Mouse (Mus musculus) stomach, postnatal 0 days (tissue): ENCODE data around the gene E2f8. TPM values are rescaled to one million over a fixed set of nuclear protein-coding genes. Genes with fewer than 3 reads are reported as not detected.

Experiments
- ATAC-seq: fragments of 200-750 bp; cut with Nextera tagmentation; 2 replicates; pipeline ENCODE4 v1.8.0; 2017; ENCODE audit not compliant: low FRiP score, low TSS enrichment
- DNase-seq: peaks from one replicate; pipeline ENCODE4 v3.0.0-alpha.2; 2016; ENCODE audit warnings: low spot score
- H3K27ac ChIP-seq: fragments of 300-500 bp; sonication (generic); replicated peaks from 2 replicates; pipeline ENCODE4 v1.5.1; 2014; ENCODE audit warnings: mild to moderate bottlenecking, control low read depth
- H3K27me3 ChIP-seq: fragments of 300-500 bp; sonication (generic); 2 replicates; pipeline ENCODE4 v1.6.1; 2014; ENCODE audit warnings: low read length; ENCODE audit not compliant: control insufficient read depth, insufficient read depth
- H3K36me3 ChIP-seq: fragments of 300-500 bp; sonication (generic); 2 replicates; pipeline ENCODE4 v1.6.1; 2014; ENCODE audit warnings: low read length, mixed read lengths; ENCODE audit not compliant: control insufficient read depth, insufficient read depth
- H3K4me1 ChIP-seq: fragments of 300-500 bp; sonication (generic); replicated peaks from 2 replicates; pipeline ENCODE4 v1.6.1; 2014; ENCODE audit warnings: antibody characterized with exemption; ENCODE audit not compliant: control insufficient read depth, insufficient read depth
- H3K4me2 ChIP-seq: fragments of 300-500 bp; sonication (generic); replicated peaks from 2 replicates; pipeline ENCODE4 v1.6.1; 2014; ENCODE audit warnings: low read depth, mild to moderate bottlenecking, control low read depth, moderate library complexity
- H3K4me3 ChIP-seq: fragments of 300-500 bp; sonication (generic); 2 replicates; pipeline ENCODE4 v1.5.1; 2014; ENCODE audit warnings: low read depth, low read length, control low read depth
- H3K9ac ChIP-seq: fragments of 300-500 bp; sonication (generic); 2 replicates; pipeline ENCODE4 v1.6.1; 2014; ENCODE audit warnings: mild to moderate bottlenecking, low read length, control low read depth, mixed read lengths
- H3K9me3 ChIP-seq: fragments of 300-500 bp; sonication (generic); 2 replicates; pipeline ENCODE4 v1.6.1; 2016; ENCODE audit warnings: low read length; ENCODE audit not compliant: control insufficient read depth
- CTCF ChIP-seq: IDR thresholded peaks from 2 replicates; pipeline ENCODE4 v1.5.1; 2016; ENCODE audit warnings: antibody characterized with exemption, low read depth, mild to moderate bottlenecking, moderate library complexity
- EP300 ChIP-seq: optimal IDR thresholded peaks from 2 replicates; pipeline ENCODE3; 2016; ENCODE audit warnings: antibody characterized with exemption
- WGBS: fragments of 180-500 bp; shearing (Covaris S2); extraction: QIAGEN DNeasy Blood & Tissue Kit; methylation state at CpG from one replicate; pipeline ENCODE4 v1.1.7; 2014; 5-methylcytosine and 5-hydroxymethylcytosine counted together
- polyA plus RNA-seq: library from polyadenylated mRNA; unstranded; fragments of >200 nt; fragmentation: Nextera tagmentation; extraction: Ambion mirVana; gene quantifications from 2 replicates; pipeline ENCODE4 v1.2.1, GENCODE M21; 2015

The E2f8 gene
- polyA plus RNA-seq, 1 experiment from 2014 or later = 4.5 TPM

GRCm38 (mm10) chr7:48871292-48871691, 10.1 kb downstream of the E2f8 start:
- Histone ChIP-seq H3K27ac (no peak overlapping the region), H3K36me3 (peaks cover 25% of the 10 kb centered on the region), H3K4me3 (no peak overlapping the region), H3K9ac (no peak overlapping the region), H3K27me3 (no peaks in the 10 kb centered on the region), H3K9me3 (no peaks in the 10 kb centered on the region), H3K4me1 (no peaks in the 10 kb centered on the region), H3K4me2 (no peak overlapping the region)
- ATAC-seq = no peak
- DNase-seq = no peak
- 87% methylated on average over 11 of the region's 11 CpGs for WGBS
- no peak for TF ChIP-seq CTCF
- no peak for TF ChIP-seq EP300

- no peak overlapping the region for H3K4me2 ChIP-seq
- H3K9ac ChIP-seq = no peak overlapping the region
- WGBS = 94% methylated on average over 21 of the region's 21 CpGs
- no peak overlapping the region for H3K4me3 ChIP-seq
- no peaks in the 10 kb centered on the region for H3K27me3 ChIP-seq
- H3K4me1 ChIP-seq = no peaks in the 10 kb centered on the region
- H3K9me3 ChIP-seq = no peaks in the 10 kb centered on the region
- peaks cover 23% of the 10 kb centered on the region for H3K36me3 ChIP-seq
- ATAC-seq = no peak
- DNase-seq = no peak
- no peak overlapping the region for H3K27ac ChIP-seq
- TF ChIP-seq EP300 (no peak), CTCF (no peak)
Observed at GRCm38 (mm10) chr7:48870579-48871180, 10.7 kb downstream of the E2f8 start.

GRCm38 (mm10) chr7:48870144-48870543, 11.3 kb downstream of the E2f8 start:
- Histone ChIP-seq H3K27ac (no peak overlapping the region), H3K4me2 (no peak overlapping the region), H3K9me3 (no peaks in the 10 kb centered on the region), H3K27me3 (no peaks in the 10 kb centered on the region), H3K4me3 (no peak overlapping the region), H3K36me3 (peaks cover 23% of the 10 kb centered on the region), H3K9ac (no peak overlapping the region), H3K4me1 (no peaks in the 10 kb centered on the region)
- ATAC-seq (no peak), DNase-seq (no peak)
- 85% methylated on average over 6 of the region's 6 CpGs for WGBS
- TF ChIP-seq EP300 (no peak), CTCF (no peak)

- no peak for TF ChIP-seq CTCF
- WGBS = 83% methylated on average over 18 of the region's 18 CpGs
- no peak overlapping the region for H3K9ac ChIP-seq
Observed at GRCm38 (mm10) chr7:48867576-48867975, 13.8 kb downstream of the E2f8 start.

GRCm38 (mm10) chr7:48864671-48865458, 16.5 kb downstream of the E2f8 start:
- Histone ChIP-seq H3K9ac (no peak overlapping the region), H3K4me1 (no peaks in the 10 kb centered on the region), H3K4me3 (no peak overlapping the region), H3K36me3 (peaks cover 7% of the 10 kb centered on the region; the same call in 1 of the 2 replicates), H3K27me3 (no peaks in the 10 kb centered on the region), H3K27ac (no peak overlapping the region), H3K4me2 (no peak overlapping the region), H3K9me3 (no peaks in the 10 kb centered on the region)
- TF ChIP-seq EP300 = no peak
- TF ChIP-seq CTCF = no peak
- DNase-seq (no peak), ATAC-seq (no peak)
- WGBS = 86% methylated on average over 9 of the region's 9 CpGs

More at GRCm38 (mm10) chr7:48867576-48867975, 13.8 kb downstream of the E2f8 start:
- Histone ChIP-seq H3K36me3 (peaks cover 14% of the 10 kb centered on the region), H3K27ac (no peak overlapping the region), H3K27me3 (no peaks in the 10 kb centered on the region), H3K4me2 (no peak overlapping the region), H3K4me3 (no peak overlapping the region), H3K9me3 (no peaks in the 10 kb centered on the region), H3K4me1 (no peaks in the 10 kb centered on the region)
- ATAC-seq (no peak), DNase-seq (no peak)

GRCm38 (mm10) chr7:48864199-48864598, 17.2 kb downstream of the E2f8 start:
- H3K4me2 ChIP-seq = no peak overlapping the region
- H3K4me1 ChIP-seq = no peaks in the 10 kb centered on the region
- H3K27me3 ChIP-seq = no peaks in the 10 kb centered on the region
- H3K9me3 ChIP-seq = no peaks in the 10 kb centered on the region
- H3K27ac ChIP-seq = no peak overlapping the region
- ATAC-seq (no peak), DNase-seq (no peak)
- TF ChIP-seq EP300 = no peak
- TF ChIP-seq CTCF = no peak
- H3K36me3 ChIP-seq = peaks cover 5% of the 10 kb centered on the region; the same call in 1 of the 2 replicates
- no peak overlapping the region for H3K9ac ChIP-seq
- no peak overlapping the region for H3K4me3 ChIP-seq
